Mouse (Mus musculus) liver, adult (tissue): ENCODE measurements around the gene Gm28038.

Source experiments
- GATA4 ChIP-seq: IDR thresholded peaks from 2 replicates; pipeline ENCODE4 v1.6.1; 2014; ENCODE audit warnings: mild to moderate bottlenecking, low read length; ENCODE audit not compliant: insufficient replicate concordance

Gm28038 gene

DNA sequence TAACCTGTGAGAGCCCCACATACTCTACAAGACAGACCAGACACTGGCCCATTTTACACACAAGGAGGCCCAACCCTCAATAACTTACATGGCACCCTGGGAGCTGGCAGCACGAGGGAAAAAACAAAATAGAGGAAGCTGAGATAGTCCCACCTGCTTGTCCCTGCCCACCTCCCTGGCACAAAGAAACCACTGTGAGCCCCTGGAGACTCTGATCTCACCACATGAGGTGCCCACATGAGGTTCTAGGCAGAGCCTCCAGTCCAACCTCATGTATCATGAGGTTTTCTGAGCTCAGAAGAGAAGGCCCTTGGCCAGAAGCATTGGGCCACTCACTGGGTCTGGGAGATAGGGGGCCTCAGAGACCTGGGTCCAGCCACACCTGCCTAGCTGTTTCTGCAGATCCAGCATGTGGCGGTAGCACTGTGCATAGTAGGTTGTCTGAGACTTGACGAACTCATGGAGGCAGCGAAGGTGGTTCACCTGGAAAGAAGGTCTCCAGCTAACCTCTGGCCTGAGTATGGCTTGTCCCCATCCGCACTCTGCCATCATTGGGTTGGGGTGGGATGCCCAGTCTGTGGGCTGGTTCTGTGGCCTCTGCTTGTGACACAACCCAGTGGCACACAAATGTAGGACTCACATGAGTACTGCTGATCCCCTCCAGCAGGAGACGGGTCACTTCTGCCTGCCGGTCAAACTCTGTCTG is 65.3 kb downstream of the Gm28038 start:
- no peak for TF ChIP-seq GATA4

DNA sequence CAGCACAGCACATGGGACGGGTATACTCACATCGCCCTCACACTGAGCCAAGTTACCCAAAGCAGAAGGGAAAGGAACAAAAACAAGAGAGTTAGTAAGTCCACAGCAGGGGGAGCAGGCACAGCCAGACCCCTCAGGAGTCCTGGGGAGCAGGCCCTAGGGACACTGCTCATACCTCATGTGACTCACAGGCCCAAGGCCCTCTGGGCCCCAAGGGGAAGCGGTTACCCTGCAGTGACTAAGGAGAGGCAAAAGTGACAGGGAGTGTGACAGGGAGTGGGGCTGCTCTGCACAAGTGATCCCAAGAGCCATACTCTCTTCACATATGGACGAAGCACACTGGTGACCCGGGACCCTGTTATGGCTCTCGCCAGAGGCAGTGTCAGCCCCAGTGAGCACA is 68.4 kb downstream of the Gm28038 start:
- TF ChIP-seq GATA4, result no peak
